Mouse (Mus musculus): ENCODE measurements around the gene Cabp1. TPM values are rescaled to one million over a fixed set of nuclear protein-coding genes. Genes with fewer than 3 reads are reported as not detected.

Cabp1 gene
- polyA plus RNA-seq, 1 experiment = 444 TPM

DNA sequence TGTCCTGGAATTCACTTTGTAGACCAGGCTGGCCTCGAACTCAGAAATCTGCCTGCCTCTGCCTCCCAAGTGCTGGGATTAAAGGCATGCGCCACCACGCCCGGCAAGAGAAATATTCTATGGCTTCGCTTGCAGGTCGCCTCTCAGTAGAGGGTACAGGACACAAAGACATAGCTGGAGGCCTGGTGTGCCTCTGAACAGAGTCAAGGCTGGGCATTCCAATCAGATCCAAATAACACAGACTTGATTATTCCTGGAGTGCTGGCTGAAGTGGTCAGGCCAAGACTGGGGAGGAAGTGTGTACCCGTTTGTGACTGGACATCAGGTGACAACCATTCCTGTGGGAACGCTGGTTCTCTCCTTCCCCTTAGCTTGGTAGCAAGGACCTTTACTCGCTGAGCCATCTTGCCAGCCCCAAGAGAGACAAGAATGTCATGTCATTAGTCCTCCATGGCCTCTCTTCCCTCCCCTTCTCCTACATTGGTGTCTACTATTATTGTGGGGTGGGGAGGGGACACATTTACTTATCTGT, 51.9 kb downstream of the Cabp1 start:
- Histone ChIP-seq H3K4me1 (ENCODE audit: control insufficient read depth, insufficient read depth, low read length) (peaks cover 14% of the 10 kb centered on the region), H3K27ac (ENCODE audit: insufficient read depth, low read length) (no peak overlapping the region), H3K4me3 (ENCODE audit: insufficient read depth, low read length) (no peak overlapping the region)
- TF ChIP-seq CTCF (IDR thresholded peaks at IDR 0.05; ENCODE audit: extremely low read depth, insufficient read depth, low read length) (no peak), POLR2A (IDR thresholded peaks at IDR 0.05; ENCODE audit: extremely low read depth, insufficient read depth, low read length) (no peak)

DNA sequence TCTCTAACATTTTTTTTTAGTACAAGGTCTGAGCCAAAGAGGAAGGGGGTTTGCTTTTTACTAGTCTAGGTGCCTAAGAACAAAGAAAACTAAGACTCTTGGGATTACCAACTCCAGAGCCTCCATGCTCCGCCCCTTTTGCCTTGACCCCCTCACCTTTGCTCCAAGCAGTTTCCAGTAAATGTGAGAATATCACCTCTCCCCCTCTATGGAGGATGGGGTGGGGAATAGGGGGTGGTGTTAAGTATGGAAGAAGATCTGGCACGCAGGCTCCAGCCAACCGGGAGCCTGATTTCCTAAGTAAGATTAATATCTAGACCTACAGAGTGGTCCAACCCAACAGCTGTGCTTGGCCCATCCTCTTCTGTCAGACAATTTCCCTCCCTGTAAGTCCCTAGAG, 53.5 kb downstream of the Cabp1 start:
- peaks cover 13% of the 10 kb centered on the region for H3K4me1 ChIP-seq (ENCODE audit: control insufficient read depth, insufficient read depth, low read length)
- no peak overlapping the region for H3K4me3 ChIP-seq (ENCODE audit: insufficient read depth, low read length)
- H3K27ac ChIP-seq (ENCODE audit: insufficient read depth, low read length) = no peak overlapping the region
- TF ChIP-seq CTCF (IDR thresholded peaks at IDR 0.05; ENCODE audit: extremely low read depth, insufficient read depth, low read length) (no peak), POLR2A (IDR thresholded peaks at IDR 0.05; ENCODE audit: extremely low read depth, insufficient read depth, low read length) (no peak)

DNA sequence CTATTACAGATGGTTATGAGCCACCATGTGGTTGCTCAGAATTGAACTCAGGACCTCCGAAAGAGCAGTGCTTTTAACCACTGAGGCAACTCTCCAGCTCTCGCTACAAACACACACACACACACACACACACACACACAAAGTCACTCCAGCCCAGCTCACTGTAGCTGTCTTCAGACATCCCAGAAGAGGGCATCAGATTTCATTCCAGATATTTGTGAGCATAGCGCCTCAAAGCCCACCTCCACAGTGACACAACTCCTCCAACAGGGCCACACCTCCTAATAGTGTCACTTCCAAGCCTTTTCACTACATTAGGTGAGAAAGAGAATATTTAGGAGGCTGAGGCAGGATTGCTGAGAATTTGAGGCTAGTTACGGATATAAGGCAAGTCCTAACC, 55.1 kb downstream of the Cabp1 start:
- H3K27ac ChIP-seq (ENCODE audit: insufficient read depth, low read length) = no peak overlapping the region
- TF ChIP-seq POLR2A (IDR thresholded peaks at IDR 0.05; ENCODE audit: extremely low read depth, insufficient read depth, low read length) = no peak
- no peak for TF ChIP-seq CTCF (IDR thresholded peaks at IDR 0.05; ENCODE audit: extremely low read depth, insufficient read depth, low read length)
- no peak overlapping the region for H3K4me3 ChIP-seq (ENCODE audit: insufficient read depth, low read length)
- H3K4me1 ChIP-seq (ENCODE audit: control insufficient read depth, insufficient read depth, low read length) = peaks cover 7% of the 10 kb centered on the region

DNA sequence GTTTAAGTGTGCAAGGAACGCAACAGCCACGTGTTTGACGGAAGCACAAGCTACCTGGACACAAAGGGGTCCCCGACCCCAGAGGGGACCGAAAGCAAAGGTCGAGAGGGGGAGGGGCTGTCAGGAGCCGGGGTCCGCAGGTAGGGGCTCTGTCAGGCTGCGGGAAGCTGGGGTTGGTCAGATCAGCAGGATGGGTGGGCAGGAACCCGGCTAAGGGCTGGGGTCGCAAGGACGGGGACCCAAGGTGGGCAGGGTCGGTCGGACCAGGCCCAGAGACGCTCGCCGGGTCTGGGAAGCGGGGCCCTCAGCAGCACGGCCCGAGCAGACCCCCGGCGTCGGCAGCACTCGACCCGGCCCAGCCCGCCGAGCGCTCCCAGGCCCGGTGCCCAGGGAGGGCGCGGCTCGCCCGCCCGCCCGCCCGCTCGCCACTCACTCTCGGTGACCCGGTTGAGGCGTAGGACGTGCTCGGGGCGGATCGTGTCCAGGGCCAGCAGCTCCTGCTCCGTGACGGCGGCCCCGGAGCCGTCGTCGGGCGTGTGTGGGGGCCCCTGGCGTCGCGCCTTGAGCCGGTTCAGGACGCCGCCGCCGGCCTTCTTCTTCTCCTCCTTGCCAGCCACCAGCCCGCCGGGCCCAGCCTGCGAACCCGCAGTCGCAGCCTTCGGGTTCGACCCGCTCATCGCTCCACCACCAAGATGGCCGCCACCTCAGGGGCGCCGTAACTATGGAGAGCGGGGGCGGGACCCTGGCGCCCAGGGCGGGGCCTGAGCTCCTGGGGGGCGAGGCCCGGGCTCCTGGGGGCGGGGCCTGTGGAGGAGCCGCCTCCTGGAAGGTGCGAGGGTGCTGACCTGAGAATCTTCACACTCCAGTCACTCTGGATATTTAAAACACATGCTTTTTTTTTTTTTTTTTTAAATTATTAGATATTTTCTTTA, 59.7 kb downstream of the Cabp1 start, which contains the start of gene Unc119b:
Gene Unc119b, minus strand, starts transcription at position 742 of the 932 bp plus-strand sequence.
- no peak for TF ChIP-seq CTCF (IDR thresholded peaks at IDR 0.05; ENCODE audit: extremely low read depth, insufficient read depth, low read length)
- 0 out of 2 replicates have a peak, but pooled peaks have one; percentile 35 for TF ChIP-seq POLR2A (IDR thresholded peaks at IDR 0.05; ENCODE audit: extremely low read depth, insufficient read depth, low read length)
- Histone ChIP-seq H3K4me3 (ENCODE audit: insufficient read depth, low read length) (peak within 1 kb of the TSS; percentile 83), H3K4me1 (ENCODE audit: control insufficient read depth, insufficient read depth, low read length) (peaks cover 8% of the 10 kb centered on the region), H3K27ac (ENCODE audit: insufficient read depth, low read length) (peak within 1 kb of the TSS; percentile 94)

DNA sequence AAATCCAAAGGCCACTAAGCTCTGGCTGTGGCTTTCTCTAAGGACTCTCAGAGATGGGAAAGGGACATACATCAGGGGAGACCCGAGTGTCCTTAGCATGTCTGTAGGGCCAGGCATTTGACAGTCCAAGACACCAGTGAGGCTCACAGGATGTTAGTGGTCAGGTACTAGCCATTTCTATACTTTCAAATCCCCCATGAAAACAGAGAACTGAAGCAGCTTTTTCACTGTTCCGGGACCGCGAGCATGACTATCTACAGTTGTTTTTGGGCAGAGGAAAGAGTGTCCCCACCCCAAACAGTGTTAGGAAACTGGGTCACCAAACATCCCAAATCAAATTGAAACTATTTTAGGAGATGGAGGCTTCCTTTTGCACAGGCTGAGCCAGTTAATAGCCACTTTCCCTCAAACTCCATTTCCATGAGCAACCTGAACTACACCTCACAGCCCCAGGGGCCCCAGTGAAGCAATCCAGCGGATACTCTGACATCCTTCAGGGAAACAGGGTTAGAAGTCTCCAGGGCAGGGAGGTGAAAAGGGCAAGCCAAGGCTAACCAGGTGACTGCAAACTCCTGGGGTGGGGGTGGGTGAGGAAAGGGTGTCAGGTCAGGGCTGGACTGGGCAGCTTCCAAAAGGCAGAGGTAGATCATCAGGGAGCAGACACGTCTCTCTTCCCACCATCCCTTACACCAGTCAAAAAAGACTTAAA, 60.7 kb downstream of the Cabp1 start:
- no peak for TF ChIP-seq POLR2A (IDR thresholded peaks at IDR 0.05; ENCODE audit: extremely low read depth, insufficient read depth, low read length)
- TF ChIP-seq CTCF (IDR thresholded peaks at IDR 0.05; ENCODE audit: extremely low read depth, insufficient read depth, low read length) = no peak
- Histone ChIP-seq H3K4me3 (ENCODE audit: insufficient read depth, low read length) (peak overlapping the region; percentile 83; the same call in 1 of the 2 replicates), H3K4me1 (ENCODE audit: control insufficient read depth, insufficient read depth, low read length) (peaks cover 8% of the 10 kb centered on the region), H3K27ac (ENCODE audit: insufficient read depth, low read length) (no peak overlapping the region)

DNA sequence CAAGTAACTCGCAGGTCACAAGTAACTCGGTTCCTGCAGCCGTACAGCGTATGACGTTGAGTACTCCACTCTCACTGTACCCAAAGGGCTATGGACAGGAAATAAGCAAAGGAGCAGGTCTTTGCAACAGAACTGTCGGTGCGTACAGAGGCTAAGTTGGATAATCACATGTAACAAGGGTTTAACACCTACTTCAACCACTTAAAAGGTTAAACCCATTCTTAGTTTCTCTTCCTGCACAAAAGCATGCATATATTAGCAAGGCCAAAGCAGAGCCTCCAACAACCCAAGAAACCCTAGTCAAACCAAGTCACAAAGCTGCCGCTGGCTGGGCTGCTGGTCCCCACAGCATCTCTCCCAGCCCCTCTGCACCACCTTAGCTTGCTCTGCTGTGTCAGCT, 61.7 kb downstream of the Cabp1 start:
- TF ChIP-seq CTCF (IDR thresholded peaks at IDR 0.05; ENCODE audit: extremely low read depth, insufficient read depth, low read length) = no peak
- no peak for TF ChIP-seq POLR2A (IDR thresholded peaks at IDR 0.05; ENCODE audit: extremely low read depth, insufficient read depth, low read length)
- Histone ChIP-seq H3K27ac (ENCODE audit: insufficient read depth, low read length) (no peak overlapping the region), H3K4me3 (ENCODE audit: insufficient read depth, low read length) (no peak overlapping the region), H3K4me1 (ENCODE audit: control insufficient read depth, insufficient read depth, low read length) (peaks cover 8% of the 10 kb centered on the region)

DNA sequence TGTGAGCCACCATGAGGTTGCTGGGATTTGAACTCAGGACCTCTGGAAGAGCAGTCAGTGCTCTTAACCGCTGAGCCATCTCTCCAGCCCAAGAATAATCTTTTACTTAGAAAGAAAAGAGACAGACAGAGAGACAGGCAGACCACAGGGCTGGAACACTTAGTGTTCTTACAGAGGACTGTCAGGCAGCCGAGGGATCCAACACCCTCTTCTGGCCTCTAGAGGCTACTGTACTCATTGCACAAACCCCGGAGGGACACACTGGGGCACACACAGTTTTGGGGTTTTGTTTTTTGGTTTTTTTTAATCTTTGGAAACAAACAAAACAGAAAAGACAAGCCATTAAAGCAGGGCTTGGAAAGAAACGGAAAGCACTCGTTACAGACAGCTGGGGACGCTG, 64.9 kb downstream of the Cabp1 start:
- TF ChIP-seq POLR2A (IDR thresholded peaks at IDR 0.05; ENCODE audit: extremely low read depth, insufficient read depth, low read length) (no peak), CTCF (IDR thresholded peaks at IDR 0.05; ENCODE audit: extremely low read depth, insufficient read depth, low read length) (0 out of 2 replicates have a peak, but pooled peaks have one; percentile 14)
- H3K4me1 ChIP-seq (ENCODE audit: control insufficient read depth, insufficient read depth, low read length) = peaks cover 8% of the 10 kb centered on the region
- H3K27ac ChIP-seq (ENCODE audit: insufficient read depth, low read length) = no peak overlapping the region
- H3K4me3 ChIP-seq (ENCODE audit: insufficient read depth, low read length) = no peak overlapping the region

DNA sequence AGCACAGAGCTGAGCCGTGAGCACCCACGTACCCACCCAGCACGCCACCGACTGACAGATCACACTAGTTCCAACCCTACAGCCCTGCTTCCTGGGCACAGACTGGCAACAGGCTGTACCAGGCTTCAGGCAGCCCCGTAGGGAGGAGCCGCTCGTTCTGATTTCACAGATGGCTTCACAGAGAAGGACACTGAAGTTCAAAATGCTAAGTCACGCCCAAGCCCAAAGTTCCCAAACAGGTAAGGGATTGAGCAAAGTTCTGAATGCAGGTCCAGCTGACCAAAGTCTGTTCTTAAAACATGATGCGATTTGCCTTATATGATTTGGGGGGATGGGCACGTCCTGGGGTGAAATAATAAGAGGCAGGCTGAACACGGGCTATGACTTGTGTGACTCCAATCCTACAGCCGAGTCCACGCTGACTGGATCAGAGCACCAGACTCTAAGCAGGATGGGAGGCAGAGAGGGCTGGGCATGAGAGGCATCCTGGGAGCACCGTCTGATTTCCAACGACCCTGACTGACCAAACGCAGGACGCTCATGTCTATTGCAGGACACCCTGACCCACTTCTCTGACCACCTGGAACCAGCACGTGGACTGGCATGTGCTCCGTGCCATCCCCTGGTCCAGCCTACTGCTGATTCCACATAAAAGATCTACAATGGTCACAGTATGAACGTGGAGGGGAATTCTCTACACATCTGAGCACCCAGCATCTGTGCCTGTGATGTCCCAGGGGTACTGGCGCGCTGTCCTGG, 66.6 kb downstream of the Cabp1 start:
- H3K27ac ChIP-seq (ENCODE audit: insufficient read depth, low read length) = no peak overlapping the region
- no peak overlapping the region for H3K4me3 ChIP-seq (ENCODE audit: insufficient read depth, low read length)
- TF ChIP-seq CTCF (IDR thresholded peaks at IDR 0.05; ENCODE audit: extremely low read depth, insufficient read depth, low read length) = no peak
- TF ChIP-seq POLR2A (IDR thresholded peaks at IDR 0.05; ENCODE audit: extremely low read depth, insufficient read depth, low read length) = no peak
- no peaks in the 10 kb centered on the region for H3K4me1 ChIP-seq (ENCODE audit: control insufficient read depth, insufficient read depth, low read length)
